Mouse (Mus musculus): ENCODE results near the gene Usp30.

Usp30 gene

GRCm38 (mm10) chr5:114147043-114147972 is 82.0 kb downstream of the Usp30 start:
- no peak for DNase-seq (ENCODE audit: low read depth, low spot score)
- Histone ChIP-seq H3K27me3 (ENCODE audit: control insufficient read depth, insufficient read depth, low read length, poor library complexity, severe bottlenecking) (no peaks in the 10 kb centered on the region; the same call in 1 of the 2 replicates), H3K36me3 (ENCODE audit: control insufficient read depth, insufficient read depth, low read length, poor library complexity, severe bottlenecking) (no peaks in the 10 kb centered on the region)

- Histone ChIP-seq H3K36me3 (ENCODE audit: control insufficient read depth, insufficient read depth, low read length, poor library complexity, severe bottlenecking) (no peaks in the 10 kb centered on the region), H3K27me3 (ENCODE audit: control insufficient read depth, insufficient read depth, low read length, poor library complexity, severe bottlenecking) (no peaks in the 10 kb centered on the region)
- DNase-seq (ENCODE audit: low read depth, low spot score), result no peak
Observed at GRCm38 (mm10) chr5:114152359-114153092, 87.3 kb downstream of the Usp30 start.

GRCm38 (mm10) chr5:114153490-114153889 is 88.2 kb downstream of the Usp30 start:
- no peaks in the 10 kb centered on the region for H3K36me3 ChIP-seq (ENCODE audit: control insufficient read depth, insufficient read depth, low read length, poor library complexity, severe bottlenecking)
- no peaks in the 10 kb centered on the region for H3K27me3 ChIP-seq (ENCODE audit: control insufficient read depth, insufficient read depth, low read length, poor library complexity, severe bottlenecking)
- peak; percentile 15 for DNase-seq (ENCODE audit: low read depth, low spot score)

- H3K27me3 ChIP-seq (ENCODE audit: control insufficient read depth, insufficient read depth, low read length, poor library complexity, severe bottlenecking), result no peaks in the 10 kb centered on the region
- DNase-seq (ENCODE audit: low read depth, low spot score), result no peak
- no peaks in the 10 kb centered on the region for H3K36me3 ChIP-seq (ENCODE audit: control insufficient read depth, insufficient read depth, low read length, poor library complexity, severe bottlenecking)
Observed at GRCm38 (mm10) chr5:114154765-114155164, 89.5 kb downstream of the Usp30 start.

GRCm38 (mm10) chr5:114155168-114155933 is 90.1 kb downstream of the Usp30 start:
- Histone ChIP-seq H3K27me3 (ENCODE audit: control insufficient read depth, insufficient read depth, low read length, poor library complexity, severe bottlenecking) (no peaks in the 10 kb centered on the region), H3K36me3 (ENCODE audit: control insufficient read depth, insufficient read depth, low read length, poor library complexity, severe bottlenecking) (no peaks in the 10 kb centered on the region)
- DNase-seq (ENCODE audit: low read depth, low spot score), result no peak

- Histone ChIP-seq H3K36me3 (ENCODE audit: control insufficient read depth, insufficient read depth, low read length, poor library complexity, severe bottlenecking) (no peaks in the 10 kb centered on the region), H3K27me3 (ENCODE audit: control insufficient read depth, insufficient read depth, low read length, poor library complexity, severe bottlenecking) (no peaks in the 10 kb centered on the region)
- DNase-seq (ENCODE audit: low read depth, low spot score), result no peak
Observed at GRCm38 (mm10) chr5:114157236-114157635, 92.0 kb downstream of the Usp30 start.

GRCm38 (mm10) chr5:114161424-114161823 is 96.2 kb downstream of the Usp30 start:
- H3K27me3 ChIP-seq (ENCODE audit: control insufficient read depth, insufficient read depth, low read length, poor library complexity, severe bottlenecking), result no peaks in the 10 kb centered on the region
- no peaks in the 10 kb centered on the region for H3K36me3 ChIP-seq (ENCODE audit: control insufficient read depth, insufficient read depth, low read length, poor library complexity, severe bottlenecking)
- DNase-seq (ENCODE audit: low read depth, low spot score), result no peak

GRCm38 (mm10) chr5:114162106-114162815 is 97.0 kb downstream of the Usp30 start:
- DNase-seq (ENCODE audit: low read depth, low spot score), result no peak
- H3K27me3 ChIP-seq (ENCODE audit: control insufficient read depth, insufficient read depth, low read length, poor library complexity, severe bottlenecking), result no peaks in the 10 kb centered on the region
- H3K36me3 ChIP-seq (ENCODE audit: control insufficient read depth, insufficient read depth, low read length, poor library complexity, severe bottlenecking), result no peaks in the 10 kb centered on the region

- H3K36me3 ChIP-seq (ENCODE audit: control insufficient read depth, insufficient read depth, low read length, poor library complexity, severe bottlenecking), result no peaks in the 10 kb centered on the region
- no peak for DNase-seq (ENCODE audit: low read depth, low spot score)
- no peaks in the 10 kb centered on the region for H3K27me3 ChIP-seq (ENCODE audit: control insufficient read depth, insufficient read depth, low read length, poor library complexity, severe bottlenecking)
Observed at GRCm38 (mm10) chr5:114163117-114163696, 97.9 kb downstream of the Usp30 start.

GRCm38 (mm10) chr5:114170345-114170744 is 105.1 kb downstream of the Usp30 start:
- Histone ChIP-seq H3K27me3 (ENCODE audit: control insufficient read depth, insufficient read depth, low read length, poor library complexity, severe bottlenecking) (no peaks in the 10 kb centered on the region), H3K36me3 (ENCODE audit: control insufficient read depth, insufficient read depth, low read length, poor library complexity, severe bottlenecking) (no peaks in the 10 kb centered on the region)
- DNase-seq (ENCODE audit: low read depth, low spot score), result no peak

GRCm38 (mm10) chr5:114172936-114173335 is 107.7 kb downstream of the Usp30 start:
- peak; percentile 42 for DNase-seq (ENCODE audit: low read depth, low spot score)
- no peaks in the 10 kb centered on the region; the same call in 1 of the 2 replicates for H3K27me3 ChIP-seq (ENCODE audit: control insufficient read depth, insufficient read depth, low read length, poor library complexity, severe bottlenecking)
- no peaks in the 10 kb centered on the region for H3K36me3 ChIP-seq (ENCODE audit: control insufficient read depth, insufficient read depth, low read length, poor library complexity, severe bottlenecking)

- no peaks in the 10 kb centered on the region; the same call in 1 of the 2 replicates for H3K27me3 ChIP-seq (ENCODE audit: control insufficient read depth, insufficient read depth, low read length, poor library complexity, severe bottlenecking)
- no peaks in the 10 kb centered on the region for H3K36me3 ChIP-seq (ENCODE audit: control insufficient read depth, insufficient read depth, low read length, poor library complexity, severe bottlenecking)
- DNase-seq (ENCODE audit: low read depth, low spot score), result no peak
Observed at GRCm38 (mm10) chr5:114173458-114173857, 108.2 kb downstream of the Usp30 start.

GRCm38 (mm10) chr5:114173877-114174581 is 108.8 kb downstream of the Usp30 start:
- no peaks in the 10 kb centered on the region for H3K36me3 ChIP-seq (ENCODE audit: control insufficient read depth, insufficient read depth, low read length, poor library complexity, severe bottlenecking)
- no peak for DNase-seq (ENCODE audit: low read depth, low spot score)

More at GRCm38 (mm10) chr5:114173877-114174581, 108.8 kb downstream of the Usp30 start:
- no peaks in the 10 kb centered on the region; the same call in 1 of the 2 replicates for H3K27me3 ChIP-seq (ENCODE audit: control insufficient read depth, insufficient read depth, low read length, poor library complexity, severe bottlenecking)

Data from splenic B cell, adult 2 months (primary cell).